Mouse (Mus musculus) midbrain, postnatal 0 days (tissue): Measurements from ENCODE around the gene Otud7b. TPM values are rescaled to one million over a fixed set of nuclear protein-coding genes. Genes with fewer than 3 reads are reported as not detected.

Experiments used
- ATAC-seq: fragments of 200-750 bp; cut with Nextera tagmentation; 2 replicates; pipeline ENCODE4 v1.8.0; 2017; ENCODE audit warnings: moderate number of reproducible peaks, mild to moderate bottlenecking, moderate TSS enrichment, moderate library complexity; ENCODE audit not compliant: low FRiP score
- DNase-seq: peaks from one replicate; pipeline ENCODE4 v3.0.0-alpha.2; 2015; ENCODE audit warnings: low spot score
- H3K27ac ChIP-seq: fragments of 300-500 bp; sonication (generic); 2 replicates; pipeline ENCODE4 v1.5.1; 2014; ENCODE audit warnings: low read depth, mild to moderate bottlenecking, low read length, mixed read lengths
- H3K27me3 ChIP-seq: fragments of 300-500 bp; sonication (generic); 2 replicates; pipeline ENCODE4 v1.6.1; 2014; ENCODE audit warnings: low read length, control low read depth, mixed read lengths; ENCODE audit not compliant: insufficient read depth
- H3K36me3 ChIP-seq: fragments of 300-500 bp; sonication (generic); 2 replicates; pipeline ENCODE4 v1.6.1; 2014; ENCODE audit warnings: low read length, control low read depth, mixed read lengths; ENCODE audit not compliant: insufficient read depth
- H3K4me1 ChIP-seq: fragments of 300-500 bp; sonication (generic); 2 replicates; pipeline ENCODE4 v1.6.1; 2014; ENCODE audit warnings: mild to moderate bottlenecking, control low read depth, antibody characterized with exemption, low read length, mixed read lengths; ENCODE audit not compliant: insufficient read depth
- H3K4me2 ChIP-seq: fragments of 300-500 bp; sonication (generic); 2 replicates; pipeline ENCODE4 v1.6.1; 2014; ENCODE audit warnings: low read depth, mild to moderate bottlenecking, low read length, mixed read lengths; ENCODE audit not compliant: poor library complexity, severe bottlenecking
- H3K4me3 ChIP-seq: fragments of 300-500 bp; sonication (generic); 2 replicates; pipeline ENCODE4 v1.5.1; 2014; ENCODE audit warnings: low read depth, mild to moderate bottlenecking, low read length, moderate library complexity
- H3K9ac ChIP-seq: fragments of 300-500 bp; sonication (generic); replicated peaks from 2 replicates; pipeline ENCODE4 v1.6.1; 2014; ENCODE audit warnings: mild to moderate bottlenecking, low read length, moderate library complexity, mixed read lengths; ENCODE audit not compliant: poor library complexity, severe bottlenecking
- H3K9me3 ChIP-seq: fragments of 300-500 bp; sonication (generic); 2 replicates; pipeline ENCODE4 v1.6.1; 2016; ENCODE audit warnings: low read length, control low read depth
- CTCF ChIP-seq: IDR thresholded peaks from 2 replicates; pipeline ENCODE4 v1.5.1; 2016; ENCODE audit warnings: antibody characterized with exemption, mild to moderate bottlenecking
- WGBS: fragments of 180-500 bp; shearing (Covaris S2); extraction: QIAGEN DNeasy Blood & Tissue Kit; methylation state at CpG from one replicate; pipeline ENCODE4 v1.1.7; 2014; 5-methylcytosine and 5-hydroxymethylcytosine counted together
- polyA plus RNA-seq: library from polyadenylated mRNA; unstranded; fragments of >200 nt; fragmentation: Nextera tagmentation; extraction: Ambion mirVana; gene quantifications from 2 replicates; pipeline ENCODE4 v1.2.1, GENCODE M21; 2015
- total RNA-seq: library from RNA; depleted of rRNA; stranded (reverse); fragments of >200 nt; gene quantifications from 2 replicates; pipeline ENCODE4 v1.2.3, GENCODE M21; 2014

The Otud7b gene
- total and polyA plus RNA-seq, 2 experiments from 2014 or later = 7.5 to 14.3 TPM

GRCm38 (mm10) chr3:96087801-96088200, 16.5 kb upstream of the Otud7b start:
- no peaks in the 10 kb centered on the region for H3K4me1 ChIP-seq
- H3K4me3 ChIP-seq = no peak overlapping the region
- ATAC-seq (no peak), DNase-seq (no peak)
- H3K27ac ChIP-seq = no peak overlapping the region
- H3K9ac ChIP-seq = no peak overlapping the region
- no peak for TF ChIP-seq CTCF
- no peak overlapping the region for H3K4me2 ChIP-seq
- no peaks in the 10 kb centered on the region for H3K27me3 ChIP-seq
- WGBS = 81% methylated on average over 4 of the region's 4 CpGs
- no peaks in the 10 kb centered on the region for H3K9me3 ChIP-seq
- H3K36me3 ChIP-seq = no peaks in the 10 kb centered on the region

- no peak overlapping the region for H3K4me3 ChIP-seq
- ATAC-seq (no peak), DNase-seq (no peak)
- 73% methylated on average over 2 of the region's 2 CpGs for WGBS
- no peaks in the 10 kb centered on the region for H3K36me3 ChIP-seq
- H3K4me1 ChIP-seq = no peaks in the 10 kb centered on the region
- H3K27ac ChIP-seq = no peak overlapping the region
- no peaks in the 10 kb centered on the region for H3K9me3 ChIP-seq
- H3K9ac ChIP-seq = no peak overlapping the region
- no peaks in the 10 kb centered on the region for H3K27me3 ChIP-seq
- H3K4me2 ChIP-seq = no peak overlapping the region
- peak; percentile 45 for TF ChIP-seq CTCF
Measured at GRCm38 (mm10) chr3:96089882-96090489, 14.3 kb upstream of the Otud7b start.

GRCm38 (mm10) chr3:96091146-96091545, 13.2 kb upstream of the Otud7b start:
- TF ChIP-seq CTCF = 0 out of 2 replicates have a peak, but pooled peaks have one; percentile 7
- Histone ChIP-seq H3K36me3 (no peaks in the 10 kb centered on the region), H3K4me1 (no peaks in the 10 kb centered on the region), H3K27me3 (no peaks in the 10 kb centered on the region), H3K4me2 (no peak overlapping the region), H3K9ac (no peak overlapping the region), H3K9me3 (no peaks in the 10 kb centered on the region), H3K4me3 (no peak overlapping the region), H3K27ac (no peak overlapping the region)
- DNase-seq (no peak), ATAC-seq (no peak)
- WGBS = 80% methylated on average over 2 of the region's 2 CpGs

DNA sequence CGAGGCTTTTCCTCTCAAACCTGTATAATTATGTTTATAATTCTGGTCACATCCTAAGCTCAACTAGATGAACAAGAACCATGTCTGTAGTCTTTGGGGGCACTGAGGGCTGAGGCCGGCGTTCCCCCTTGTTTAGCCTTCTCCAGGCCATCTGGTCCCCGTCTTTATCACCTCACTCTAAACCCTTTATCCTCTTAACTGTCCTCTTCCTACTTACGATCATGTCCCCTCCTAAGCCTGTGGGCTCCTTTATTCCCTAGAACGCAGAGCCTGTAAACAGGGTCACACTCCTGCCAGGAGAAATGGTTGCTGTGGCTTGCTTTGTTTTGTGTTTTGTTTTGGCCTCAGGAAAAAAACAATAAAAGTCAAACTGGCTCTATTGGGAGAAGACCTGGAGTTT, 12.4 kb upstream of the Otud7b start:
- Histone ChIP-seq H3K4me3 (no peak overlapping the region), H3K36me3 (no peaks in the 10 kb centered on the region), H3K9ac (no peak overlapping the region), H3K4me2 (no peak overlapping the region), H3K4me1 (no peaks in the 10 kb centered on the region), H3K27me3 (no peaks in the 10 kb centered on the region), H3K9me3 (no peaks in the 10 kb centered on the region), H3K27ac (no peak overlapping the region)
- no peak for TF ChIP-seq CTCF
- DNase-seq (no peak), ATAC-seq (no peak)
- 45% methylated on average over 6 of the region's 6 CpGs for WGBS

DNA sequence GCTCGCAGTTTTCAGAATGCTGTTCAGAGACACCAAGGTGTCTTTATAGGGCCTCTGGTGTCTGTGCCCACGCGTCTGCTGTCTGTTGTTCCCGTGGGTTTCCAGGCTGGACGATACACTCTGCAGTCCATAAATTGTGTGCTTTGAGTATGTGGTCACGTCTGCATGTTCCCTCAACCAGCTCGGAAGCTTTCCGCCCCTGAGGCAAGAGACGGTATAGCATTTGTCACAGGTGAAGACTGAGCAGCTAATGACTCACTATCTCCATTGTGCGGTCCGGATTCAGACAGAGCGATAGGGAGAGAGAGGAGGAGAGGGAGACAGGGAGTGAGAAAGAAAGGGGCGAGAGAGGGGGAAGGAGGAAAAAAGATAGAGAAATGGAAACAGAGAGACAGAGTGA, 10.8 kb upstream of the Otud7b start:
- H3K36me3 ChIP-seq = no peaks in the 10 kb centered on the region
- H3K4me1 ChIP-seq = no peaks in the 10 kb centered on the region
- H3K4me3 ChIP-seq = no peak overlapping the region
- H3K27ac ChIP-seq = no peak overlapping the region
- no peaks in the 10 kb centered on the region for H3K27me3 ChIP-seq
- 69% methylated on average over 13 of the region's 13 CpGs for WGBS
- H3K9ac ChIP-seq = no peak overlapping the region
- TF ChIP-seq CTCF = no peak
- no peak overlapping the region for H3K4me2 ChIP-seq
- no peaks in the 10 kb centered on the region for H3K9me3 ChIP-seq
- DNase-seq (no peak), ATAC-seq (no peak)

DNA sequence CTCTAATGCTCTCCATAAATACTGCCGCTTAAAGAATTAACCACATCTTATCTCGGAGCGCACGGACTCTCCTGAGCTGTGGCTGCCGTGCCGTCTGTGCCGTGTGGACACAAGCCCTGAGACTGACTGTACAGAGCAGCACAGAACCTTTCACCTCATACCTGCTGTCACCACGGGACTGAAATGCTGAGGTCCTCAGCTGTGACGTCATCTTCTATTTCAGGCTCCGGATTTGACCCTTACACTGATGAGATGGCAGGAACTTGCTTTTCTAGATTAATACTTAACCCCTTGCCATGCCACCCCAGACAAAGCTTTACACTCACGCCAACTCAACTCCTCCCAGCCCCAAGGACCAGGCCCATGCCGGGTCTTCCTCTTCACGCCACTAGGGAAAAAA, 10.1 kb upstream of the Otud7b start:
- ATAC-seq (no peak), DNase-seq (no peak)
- H3K27me3 ChIP-seq = no peaks in the 10 kb centered on the region
- no peaks in the 10 kb centered on the region for H3K36me3 ChIP-seq
- no peak overlapping the region for H3K27ac ChIP-seq
- no peak overlapping the region for H3K4me3 ChIP-seq
- H3K9me3 ChIP-seq = no peaks in the 10 kb centered on the region
- WGBS = 84% methylated on average over 13 of the region's 13 CpGs
- no peak overlapping the region for H3K9ac ChIP-seq
- no peaks in the 10 kb centered on the region for H3K4me1 ChIP-seq
- no peak overlapping the region for H3K4me2 ChIP-seq
- TF ChIP-seq CTCF = no peak
